ENCODE assay signal across 8 mouse cellular contexts in the genomic region with DNA sequence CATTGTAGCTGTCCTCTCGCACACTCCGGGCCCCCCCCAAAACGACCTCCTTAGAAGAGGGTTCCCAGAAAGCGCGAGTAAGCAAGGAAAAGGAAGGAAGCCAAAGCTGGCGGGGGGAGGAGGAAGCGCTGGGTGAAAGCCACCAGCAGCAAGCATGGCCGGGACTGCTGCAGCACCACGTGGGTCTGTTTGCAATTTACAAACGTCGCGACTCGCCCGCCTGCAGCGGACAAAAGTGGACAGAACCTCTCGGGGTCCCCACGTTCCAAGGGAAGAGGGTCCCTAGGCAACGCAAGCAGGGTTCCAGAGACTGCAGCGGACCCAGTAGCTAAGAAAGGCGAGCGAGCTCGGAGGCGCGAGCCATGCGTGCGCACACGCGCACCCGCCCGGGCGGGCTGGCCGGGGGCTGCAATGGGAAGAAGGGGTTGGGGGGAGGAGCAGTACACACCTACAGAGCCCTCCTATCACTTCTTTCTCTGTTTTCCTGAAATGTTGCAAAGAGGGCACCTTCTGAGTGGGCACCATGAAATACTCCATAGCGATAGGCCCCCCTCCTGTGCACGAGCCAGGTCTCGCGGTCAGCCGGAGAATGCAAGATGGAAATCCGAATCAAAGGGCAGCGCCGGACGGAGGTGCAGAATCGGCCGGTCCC. TPM values are rescaled to one million over a fixed set of nuclear protein-coding genes. Genes with fewer than 3 reads are reported as not detected.
DNase-seq lines count a peak whose midpoint lies in the region; ATAC-seq and TF ChIP-seq lines count a peak whose summit lies in the region.

No protein-coding gene starts in this region.

- H3K27ac ChIP-seq in forebrain, postnatal 0 days (ENCODE audit: low read depth, low read length): peak overlapping the region; percentile 97

- ATAC-seq in G1E (ENCODE audit: extremely low read depth, insufficient number of reproducible peaks, low FRiP score, poor library complexity, severe bottlenecking): no peak
- peak; percentile 53 for ATAC-seq in forebrain, postnatal 0 days

- H3K27me3 ChIP-seq in G1E (ENCODE audit: insufficient read depth, low read length): peaks cover 10% of the 10 kb centered on the region
- no peaks in the 10 kb centered on the region for H3K27me3 ChIP-seq in forebrain, postnatal 0 days (ENCODE audit: insufficient read depth, low read length)

- intact Hi-C loops in heart, postnatal 25 days (cut with DNase I): no loop called here

- peak overlapping the region; percentile 91 for H3K4me2 ChIP-seq in forebrain, postnatal 0 days (ENCODE audit: low read depth)

- TF ChIP-seq CTCF in G1E (IDR thresholded peaks at IDR 0.05; ENCODE audit: low read depth, low read length): no peak
- TF ChIP-seq CTCF in forebrain, postnatal 0 days (IDR thresholded peaks at IDR 0.05; ENCODE audit: low read depth): no peak

- H3K9me3 ChIP-seq in G1E (replicated peaks): no peaks in the 10 kb centered on the region; the same call in 1 of the 2 replicates
- H3K9me3 ChIP-seq in forebrain, postnatal 0 days (ENCODE audit: low read length): no peaks in the 10 kb centered on the region

- peaks cover 53% of the 10 kb centered on the region for H3K4me1 ChIP-seq in G1E (ENCODE audit: insufficient read depth, low read depth, low read length)
- peaks cover 15% of the 10 kb centered on the region; the same call in 1 of the 2 replicates for H3K4me1 ChIP-seq in forebrain, postnatal 0 days (ENCODE audit: insufficient read depth)

- H3K9ac ChIP-seq in forebrain, postnatal 0 days: peak overlapping the region; percentile 70

- WGBS in forebrain, postnatal 0 days: 1% methylated on average over 41 of the region's 43 CpGs

- peaks cover 31% of the 10 kb centered on the region for H3K36me3 ChIP-seq in G1E (replicated peaks)
- no peaks in the 10 kb centered on the region for H3K36me3 ChIP-seq in forebrain, postnatal 0 days (ENCODE audit: insufficient read depth)

- peak; percentile 56 for DNase-seq in G1E (ENCODE audit: low spot score)
- peak; percentile 69 for DNase-seq in cerebellum, adult 11 months
- DNase-seq in forebrain, postnatal 0 days: peak; percentile 84
- peak; percentile 51 for DNase-seq in heart, postnatal 25 days (ENCODE audit: low spot score)
- peak; percentile 76 to 80 for DNase-seq in layer of hippocampus, postnatal 10 days (ENCODE audit: low spot score in 2 of 2)
- DNase-seq in lung, postnatal 10 days: peak; percentile 82
- peak; percentile 63 for DNase-seq in retina, embryonic 14.5 days (ENCODE audit: low spot score)
- peak; percentile 72 for DNase-seq in thymus, postnatal 4 days

- H3K4me3 ChIP-seq in G1E (ENCODE audit: low read depth, low read length): peak overlapping the region; percentile 86
- H3K4me3 ChIP-seq in forebrain, postnatal 0 days (ENCODE audit: low read depth, low read length): peak overlapping the region; percentile 66

RNA-seq across cellular contexts. Expression of gene Tfap4, which starts 0.5 kb away (rescaled TPM):
- total RNA-seq in G1E (2014; fragmentation: Nextera tagmentation): 46.3 and 69.0 TPM in 2 replicates
- total RNA-seq in G1E (2017): 23.2 and 26.0 TPM in 2 replicates
- 81.1 and 87.0 TPM in 2 replicates for polyA plus RNA-seq in G1E (2012)
- 9.1 and 10.2 TPM in 2 replicates for total RNA-seq in forebrain, postnatal 0 days (2014; rRNA removed)
- polyA plus RNA-seq in forebrain, postnatal 0 days (2015; fragmentation: Nextera tagmentation; extraction: Ambion mirVana): 6.4 and 8.0 TPM in 2 replicates
- total RNA-seq in heart, postnatal 25 days (2021): 1 to 10 TPM; 3.5 to 4.2 TPM
- total RNA-seq in layer of hippocampus, postnatal 10 days (2021): 1 to 10 TPM; 4.2 to 4.3 TPM

RNA-seq across cellular contexts. Expression of gene Srl, which starts 17.5 kb away (rescaled TPM):
- 5.9 and 8.6 TPM in 2 replicates for total RNA-seq in G1E (2014; fragmentation: Nextera tagmentation)
- 5.3 and 8.5 TPM in 2 replicates for total RNA-seq in G1E (2017)
- polyA plus RNA-seq in G1E (2012): 2.3 and 3.5 TPM in 2 replicates
- total RNA-seq in forebrain, postnatal 0 days (2014; rRNA removed): 55.0 and 55.9 TPM in 2 replicates
- polyA plus RNA-seq in forebrain, postnatal 0 days (2015; fragmentation: Nextera tagmentation; extraction: Ambion mirVana): 18.8 and 23.4 TPM in 2 replicates
- total RNA-seq in heart, postnatal 25 days (2021): 1,000 to 10,000 TPM; 1,004 to 1,109 TPM
- total RNA-seq in layer of hippocampus, postnatal 10 days (2021): 10 to 100 TPM; 25.4 to 25.7 TPM

RNA-seq across cellular contexts. Expression of gene Glis2, which starts 35.4 kb away (rescaled TPM):
- total RNA-seq in G1E (2014; fragmentation: Nextera tagmentation) (2.6 and 2.8 TPM in 2 replicates), G1E (2017) (1.0 and 1.2 TPM in 2 replicates)
- 2.6 and 3.0 TPM in 2 replicates for polyA plus RNA-seq in G1E (2012)
- total RNA-seq in forebrain, postnatal 0 days (2014; rRNA removed): 13.3 and 15.2 TPM in 2 replicates
- 7.1 and 11.6 TPM in 2 replicates for polyA plus RNA-seq in forebrain, postnatal 0 days (2015; fragmentation: Nextera tagmentation; extraction: Ambion mirVana)
- 10 to 100 TPM; 16.6 to 20.3 TPM for total RNA-seq in heart, postnatal 25 days (2021)
- total RNA-seq in layer of hippocampus, postnatal 10 days (2021): 10 to 100 TPM; 23.8 to 26.5 TPM

Comparison
In these comparisons a context has a peak if more than half of its experiments do, and no peak if none do; other contexts are left out.
1. RNA of gene Srl, which starts 17.5 kb away (total RNA-seq): 1,004 to 1,109 TPM in heart, postnatal 25 days; 55.0 to 55.9 TPM in forebrain, postnatal 0 days, 25.4 to 25.7 TPM in layer of hippocampus, postnatal 10 days and 5.3 to 8.6 TPM in G1E; every median in the first group is over 10 times any median in the second.
2. Peak in every context shown above with its lines, with median percentiles within 50 percentile points of each other: DNase-seq.